Mouse (Mus musculus) heart, embryonic 14.5 days (tissue): ENCODE measurements around the gene Eif4a3. TPM values are rescaled to one million over a fixed set of nuclear protein-coding genes. Genes with fewer than 3 reads are reported as not detected.

Experiments used
- ATAC-seq: fragments of 200-750 bp; cut with Nextera tagmentation; 2 replicates; pipeline ENCODE4 v1.8.0; 2017; ENCODE audit warnings: low read depth, moderate TSS enrichment; ENCODE audit not compliant: insufficient number of reproducible peaks, insufficient read depth, low FRiP score
- H3K27ac ChIP-seq, 2 experiments: fragments of 200-500 bp in 1 of 2; fragments of 300-500 bp in 1 of 2; sonication (generic) in 1 of 2; replicated peaks in 1 of 2; 2 replicates each; pipeline ENCODE4 v1.5.1; 2012 to 2014; ENCODE audit warnings: low read depth in 2 of 2, low read length in 2 of 2, control low read depth in 1 of 2, mild to moderate bottlenecking in 1 of 2, mixed read lengths in 1 of 2; ENCODE audit not compliant: control insufficient read depth in 1 of 2, insufficient read depth in 1 of 2
- H3K27me3 ChIP-seq: fragments of 300-500 bp; sonication (generic); 2 replicates; pipeline ENCODE4 v1.6.1; 2014; ENCODE audit warnings: mild to moderate bottlenecking, low read length, control low read depth; ENCODE audit not compliant: control insufficient read depth, insufficient read depth
- H3K36me3 ChIP-seq: fragments of 300-500 bp; sonication (generic); 2 replicates; pipeline ENCODE4 v1.6.1; 2014; ENCODE audit warnings: mild to moderate bottlenecking, control low read depth, low read length, mixed read lengths; ENCODE audit not compliant: control insufficient read depth, insufficient read depth
- H3K4me1 ChIP-seq, 2 experiments: fragments of 200-500 bp in 1 of 2; fragments of 300-500 bp in 1 of 2; sonication (generic) in 1 of 2; 2 replicates each; pipeline ENCODE4 v1.6.1; 2012 to 2014; ENCODE audit warnings: low read length in 2 of 2, control low read depth in 1 of 2, mixed read lengths in 1 of 2; ENCODE audit not compliant: control insufficient read depth in 2 of 2, insufficient read depth in 2 of 2
- H3K4me2 ChIP-seq: fragments of 300-500 bp; sonication (generic); 2 replicates; pipeline ENCODE4 v1.6.1; 2014; ENCODE audit warnings: mild to moderate bottlenecking, low read length
- H3K4me3 ChIP-seq, 2 experiments: fragments of 200-500 bp in 1 of 2; fragments of 300-500 bp in 1 of 2; sonication (generic) in 1 of 2; 2 replicates each; pipeline ENCODE4 v1.5.1; 2012 to 2014; ENCODE audit warnings: low read length in 2 of 2, mild to moderate bottlenecking in 2 of 2, control low read depth in 1 of 2, low read depth in 1 of 2, moderate library complexity in 1 of 2; ENCODE audit not compliant: control insufficient read depth in 1 of 2, insufficient read depth in 1 of 2
- H3K9ac ChIP-seq: fragments of 300-500 bp; sonication (generic); 2 replicates; pipeline ENCODE4 v1.6.1; 2014; ENCODE audit warnings: mild to moderate bottlenecking, low read length
- H3K9me3 ChIP-seq: fragments of 300-500 bp; sonication (generic); 2 replicates; pipeline ENCODE4 v1.6.1; 2016; ENCODE audit warnings: low read length, control low read depth; ENCODE audit not compliant: control insufficient read depth
- WGBS: fragments of 180-500 bp; shearing (Covaris S2); extraction: QIAGEN DNeasy Blood & Tissue Kit; methylation state at CpG from one replicate; pipeline ENCODE4 v1.1.7; 2014; 5-methylcytosine and 5-hydroxymethylcytosine counted together
- polyA plus RNA-seq: library from polyadenylated mRNA; unstranded; fragments of >200 nt; fragmentation: Nextera tagmentation; extraction: Ambion mirVana; gene quantifications from 2 replicates; pipeline ENCODE4 v1.2.1, GENCODE M21; 2014

Eif4a3 gene
- polyA plus RNA-seq, 1 experiment from 2014 or later = 280 TPM

GRCm38 (mm10) chr11:119307658-119307867, 7.7 kb upstream of the Eif4a3 start, which contains the start of gene Card14:
Card14 (plus strand) TSS chr11:119307768.
- ATAC-seq = no peak
- H3K27me3 ChIP-seq = 0 out of 2 replicates have a peak, but pooled peaks cover 4% of the 10 kb centered on the region
- no peak within 1 kb of the TSS for H3K4me3 ChIP-seq
- WGBS = 65% methylated on average over 1 of the region's 1 CpGs
- peaks cover 19 to 20% of the 10 kb centered on the region in 2 experiments for H3K4me1 ChIP-seq
- no peaks in the 10 kb centered on the region for H3K9me3 ChIP-seq
- peak within 1 kb of the TSS; percentile 25; the same call in 1 of the 2 replicates for H3K9ac ChIP-seq
- H3K36me3 ChIP-seq = no peaks in the 10 kb centered on the region
- H3K27ac ChIP-seq = peak within 1 kb of the TSS; percentile 87 to 89
- H3K4me2 ChIP-seq = peak within 1 kb of the TSS; percentile 11; the same call in 1 of the 2 replicates

- H3K4me3 ChIP-seq = no peak overlapping the region
- H3K27me3 ChIP-seq = 0 out of 2 replicates have a peak, but pooled peaks cover 4% of the 10 kb centered on the region
- H3K9ac ChIP-seq = peak overlapping the region; percentile 25; the same call in 1 of the 2 replicates
- WGBS = 47% methylated on average over 13 of the region's 13 CpGs
- H3K9me3 ChIP-seq = no peaks in the 10 kb centered on the region
- no peak for ATAC-seq
- peak overlapping the region; percentile 87 to 89 for H3K27ac ChIP-seq
- peaks cover 19 to 20% of the 10 kb centered on the region in 2 experiments for H3K4me1 ChIP-seq
- peak overlapping the region; percentile 11; the same call in 1 of the 2 replicates for H3K4me2 ChIP-seq
- no peaks in the 10 kb centered on the region for H3K36me3 ChIP-seq
Observed at GRCm38 (mm10) chr11:119306762-119307657, 7.1 kb upstream of the Eif4a3 start.

- WGBS = 46% methylated on average over 16 of the region's 16 CpGs
- ATAC-seq = no peak
- H3K9ac ChIP-seq = no peak overlapping the region
Observed at GRCm38 (mm10) chr11:119304904-119305712, 5.2 kb upstream of the Eif4a3 start.

GRCm38 (mm10) chr11:119300986-119301385, 1.1 kb upstream of the Eif4a3 start:
- H3K9me3 ChIP-seq = no peaks in the 10 kb centered on the region
- WGBS = 24% methylated on average over 2 of the region's 2 CpGs
- no peaks in the 10 kb centered on the region for H3K27me3 ChIP-seq
- H3K4me2 ChIP-seq = peak overlapping the region; percentile 84
- no peak overlapping the region for H3K9ac ChIP-seq
- no peak overlapping the region for H3K27ac ChIP-seq
- H3K4me3 ChIP-seq = no peak overlapping the region
- H3K4me1 ChIP-seq = peaks cover 8 to 15% of the 10 kb centered on the region in 2 experiments
- ATAC-seq = no peak
- H3K36me3 ChIP-seq = peaks cover 24% of the 10 kb centered on the region

More at GRCm38 (mm10) chr11:119304904-119305712, 5.2 kb upstream of the Eif4a3 start:
- H3K27me3 ChIP-seq = 0 out of 2 replicates have a peak, but pooled peaks cover 4% of the 10 kb centered on the region
- H3K4me2 ChIP-seq = no peak overlapping the region
- H3K4me3 ChIP-seq = no peak overlapping the region
- no peaks in the 10 kb centered on the region for H3K9me3 ChIP-seq
- H3K36me3 ChIP-seq = no peaks in the 10 kb centered on the region
- H3K4me1 ChIP-seq = peaks cover 19 to 22% of the 10 kb centered on the region in 2 experiments
- no peak overlapping the region for H3K27ac ChIP-seq

GRCm38 (mm10) chr11:119300246-119300935, 502 bp upstream of the Eif4a3 start:
- Histone ChIP-seq H3K9ac (peak overlapping the region; percentile 96), H3K4me1 (peaks cover 5 to 13% of the 10 kb centered on the region in 2 experiments), H3K9me3 (no peaks in the 10 kb centered on the region), H3K36me3 (peaks cover 30% of the 10 kb centered on the region), H3K27ac (peak overlapping the region; percentile 82 to 83), H3K4me2 (peak overlapping the region; percentile 84), H3K4me3 (peak overlapping the region; percentile 89 to 95), H3K27me3 (no peaks in the 10 kb centered on the region)
- WGBS = 3% methylated on average over 30 of the region's 31 CpGs
- no peak for ATAC-seq

- no peaks in the 10 kb centered on the region for H3K9me3 ChIP-seq
- H3K9ac ChIP-seq = peak overlapping the region; percentile 96
- peak overlapping the region; percentile 77 for H3K4me2 ChIP-seq
- peak overlapping the region; percentile 89 to 95 for H3K4me3 ChIP-seq
- H3K27ac ChIP-seq = peak overlapping the region in 1 of 2 experiments; percentile 83; a peak in 2 of 4 replicates
- peaks cover 44% of the 10 kb centered on the region for H3K36me3 ChIP-seq
- WGBS = 6% methylated on average over 7 of the region's 7 CpGs
- no peaks in the 10 kb centered on the region for H3K27me3 ChIP-seq
- H3K4me1 ChIP-seq = peaks cover 5 to 13% of the 10 kb centered on the region in 2 experiments
- no peak for ATAC-seq
Observed at GRCm38 (mm10) chr11:119298917-119299316, 972 bp downstream of the Eif4a3 start.

GRCm38 (mm10) chr11:119297996-119298395, 1.9 kb downstream of the Eif4a3 start:
- no peak for ATAC-seq
- peaks cover 54% of the 10 kb centered on the region for H3K36me3 ChIP-seq
- 79% methylated on average over 6 of the region's 6 CpGs for WGBS

More at GRCm38 (mm10) chr11:119297996-119298395, 1.9 kb downstream of the Eif4a3 start:
- Histone ChIP-seq H3K27ac (0 out of 4 replicates have a peak overlapping the region, but pooled peaks of 1 of the 2 experiments have one; percentile 10), H3K9me3 (no peaks in the 10 kb centered on the region), H3K9ac (peak overlapping the region; percentile 96; the same call in 1 of the 2 replicates), H3K4me1 (peaks cover 5 to 13% of the 10 kb centered on the region in 2 experiments), H3K27me3 (no peaks in the 10 kb centered on the region), H3K4me2 (peak overlapping the region; percentile 77), H3K4me3 (no peak overlapping the region)
